Mouse (Mus musculus) megakaryocyte, embryonic 14.5 days (primary cell): Measurements from ENCODE around the gene Platr17.

Experiments used
- FLI1 ChIP-seq: IDR thresholded peaks from 2 replicates; pipeline ENCODE4 v1.6.1; 2012; ENCODE audit warnings: low read length, inconsistent platforms, mixed read lengths
- GATA1 ChIP-seq: IDR thresholded peaks from 3 replicates; pipeline ENCODE4 v1.6.1; 2012; ENCODE audit warnings: mixed read lengths, low read length, inconsistent platforms, borderline replicate concordance

- TF ChIP-seq GATA1 (no peak), FLI1 (no peak)
These were observed 3.6 kb downstream of the Platr17 start for GRCm38 (mm10) chr17:33908331-33909076.
